Mouse (Mus musculus) liver, embryonic 14.5 days (tissue): ENCODE data around the gene Nmnat2. TPM values are rescaled to one million over a fixed set of nuclear protein-coding genes. Genes with fewer than 3 reads are reported as not detected.

Source experiments
- ATAC-seq: fragments of 200-750 bp; cut with Nextera tagmentation; 2 replicates; pipeline ENCODE4 v1.8.0; 2017; ENCODE audit warnings: moderate number of reproducible peaks, mild to moderate bottlenecking, moderate library complexity; ENCODE audit not compliant: insufficient read depth
- DNase-seq, 3 experiments: peaks; one replicate each; pipeline ENCODE4 v3.0.0-alpha.2; 2012 to 2013; ENCODE audit warnings: low read depth in 3 of 3, low spot score in 3 of 3
- H3K27ac ChIP-seq: fragments of 300-500 bp; sonication (generic); 2 replicates; pipeline ENCODE4 v1.5.1; 2014; ENCODE audit warnings: moderate library complexity, mild to moderate bottlenecking, control low read depth, inconsistent platforms
- H3K27me3 ChIP-seq: fragments of 300-500 bp; sonication (generic); 2 replicates; pipeline ENCODE4 v1.6.1; 2014; ENCODE audit warnings: mild to moderate bottlenecking, low read length, moderate library complexity; ENCODE audit not compliant: control insufficient read depth, insufficient read depth
- H3K36me3 ChIP-seq: fragments of 300-500 bp; sonication (generic); replicated peaks from 2 replicates; pipeline ENCODE4 v1.6.1; 2014; ENCODE audit warnings: low read depth; ENCODE audit not compliant: control insufficient read depth, insufficient read depth
- H3K4me1 ChIP-seq, 2 experiments: fragments of 200-500 bp in 1 of 2; fragments of 300-500 bp in 1 of 2; sonication (generic) in 1 of 2; replicated peaks; 2 replicates each; pipeline ENCODE4 v1.6.1; 2012 to 2014; ENCODE audit warnings: antibody characterized with exemption in 1 of 2, inconsistent platforms in 1 of 2, low read length in 1 of 2; ENCODE audit not compliant: control insufficient read depth in 2 of 2, insufficient read depth in 2 of 2
- H3K4me2 ChIP-seq: fragments of 300-500 bp; sonication (generic); 2 replicates; pipeline ENCODE4 v1.6.1; 2014; ENCODE audit warnings: low read depth, mild to moderate bottlenecking, control low read depth, moderate library complexity
- H3K4me3 ChIP-seq, 2 experiments: fragments of 200-500 bp in 1 of 2; fragments of 300-500 bp in 1 of 2; sonication (generic) in 1 of 2; 2 replicates each; pipeline ENCODE4 v1.5.1; 2012 to 2014; ENCODE audit warnings: low read depth in 2 of 2, low read length in 2 of 2, mild to moderate bottlenecking in 2 of 2, control low read depth in 1 of 2, inconsistent platforms in 1 of 2, moderate library complexity in 1 of 2; ENCODE audit not compliant: insufficient read depth in 1 of 2
- H3K9ac ChIP-seq: fragments of 300-500 bp; sonication (generic); replicated peaks from 2 replicates; pipeline ENCODE4 v1.6.1; 2014; ENCODE audit warnings: mild to moderate bottlenecking, control low read depth, moderate library complexity
- H3K9me3 ChIP-seq: fragments of 300-500 bp; sonication (generic); 2 replicates; pipeline ENCODE4 v1.6.1; 2016; ENCODE audit warnings: low read length, mixed read lengths; ENCODE audit not compliant: control insufficient read depth
- CTCF ChIP-seq: IDR thresholded peaks from 2 replicates; pipeline ENCODE4 v1.5.1; 2016; ENCODE audit warnings: antibody characterized with exemption, low read depth, control low read depth
- EP300 ChIP-seq: IDR thresholded peaks from 2 replicates; pipeline ENCODE4 v1.6.1; 2016; ENCODE audit warnings: antibody characterized with exemption, low read depth
- WGBS: fragments of 180-500 bp; shearing (Covaris S2); extraction: QIAGEN DNeasy Blood & Tissue Kit; methylation state at CpG from one replicate; pipeline ENCODE4 v1.1.7; 2014; ENCODE audit not compliant: insufficient replicate concordance; 5-methylcytosine and 5-hydroxymethylcytosine counted together
- polyA plus RNA-seq, 2 experiments: library from polyadenylated mRNA; depleted of rRNA in 1 of 2; stranded (reverse) in 1 of 2; unstranded in 1 of 2; fragments of >200 nt; fragmentation: Nextera tagmentation in 1 of 2; extraction: Ambion mirVana in 1 of 2; gene quantifications; 2 replicates each; pipeline versions ENCODE4 v1.2.1 to v1.2.3; 2012 to 2014

Gene Nmnat2
- polyA plus RNA-seq, 2 experiments = 0.02 to 0.09 TPM

- Histone ChIP-seq H3K27me3 (no peaks in the 10 kb centered on the region), H3K4me1 (no peaks in the 10 kb centered on the region), H3K27ac (no peak overlapping the region), H3K9me3 (no peaks in the 10 kb centered on the region), H3K4me3 (no peak overlapping the region), H3K4me2 (no peak overlapping the region), H3K9ac (no peak overlapping the region), H3K36me3 (no peaks in the 10 kb centered on the region)
- DNase-seq (no peak), ATAC-seq (no peak)
- TF ChIP-seq CTCF = no peak
- no peak for TF ChIP-seq EP300
- 64% methylated on average over 10 of the region's 10 CpGs for WGBS
Observed at GRCm38 (mm10) chr1:153153619-153154137, 198.9 kb downstream of the Nmnat2 start.

DNA sequence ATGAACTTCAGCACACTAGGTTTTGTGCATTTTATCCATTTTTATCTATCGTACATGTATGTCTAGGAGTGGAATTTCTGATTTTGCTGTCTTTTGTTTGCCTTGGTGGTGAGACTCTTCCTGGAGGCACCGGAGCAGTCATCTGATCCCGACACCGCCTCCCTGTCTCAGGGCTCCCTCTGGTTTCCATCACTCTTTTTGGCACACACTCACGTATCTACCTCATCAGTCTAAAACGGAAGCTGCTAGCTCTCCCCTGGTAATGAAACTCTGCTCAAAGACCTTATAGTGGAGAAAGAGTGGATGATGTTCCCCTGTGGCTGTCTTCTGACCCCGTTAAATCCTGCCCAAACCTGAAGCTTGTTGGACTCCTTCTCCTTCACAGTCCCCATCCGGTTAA, 200.6 kb downstream of the Nmnat2 start:
- Histone ChIP-seq H3K9ac (no peak overlapping the region), H3K27ac (no peak overlapping the region), H3K27me3 (no peaks in the 10 kb centered on the region), H3K36me3 (no peaks in the 10 kb centered on the region), H3K4me3 (no peak overlapping the region), H3K4me2 (no peak overlapping the region), H3K4me1 (no peaks in the 10 kb centered on the region), H3K9me3 (no peaks in the 10 kb centered on the region)
- DNase-seq = no peak
- WGBS = 76% methylated on average over 8 of the region's 8 CpGs
- TF ChIP-seq CTCF (no peak), EP300 (no peak)
- ATAC-seq = no peak

DNA sequence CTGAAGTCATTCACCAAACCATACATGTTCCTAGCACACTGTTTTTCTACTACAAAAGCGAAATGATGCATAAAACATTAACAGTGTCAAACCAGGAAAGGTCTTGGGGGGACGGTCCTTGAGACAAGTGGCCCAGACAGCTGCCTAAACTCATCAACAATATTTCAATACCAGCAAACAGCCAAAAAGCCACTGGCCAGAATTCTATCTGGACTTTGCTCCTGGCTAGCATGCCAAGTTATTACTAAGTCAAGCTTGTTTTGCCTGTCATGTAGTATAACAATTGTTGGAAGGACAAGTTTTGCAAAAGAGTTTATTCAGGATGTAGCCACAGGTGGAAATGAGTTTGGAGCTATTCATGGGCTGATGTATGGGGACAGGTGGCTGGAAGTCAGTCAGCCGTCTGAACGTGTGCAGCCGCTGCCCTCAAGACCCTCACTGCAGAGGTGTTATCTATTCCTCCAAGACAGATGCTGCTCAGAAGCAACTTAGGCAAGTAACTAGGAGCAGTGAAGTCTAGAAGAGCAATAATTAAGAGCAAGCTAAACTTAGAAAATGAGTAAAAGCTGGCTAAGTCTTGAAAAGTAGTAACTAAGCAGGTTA, 202.3 kb downstream of the Nmnat2 start:
- H3K9ac ChIP-seq = no peak overlapping the region
- 47% methylated on average over 5 of the region's 5 CpGs for WGBS

DNA sequence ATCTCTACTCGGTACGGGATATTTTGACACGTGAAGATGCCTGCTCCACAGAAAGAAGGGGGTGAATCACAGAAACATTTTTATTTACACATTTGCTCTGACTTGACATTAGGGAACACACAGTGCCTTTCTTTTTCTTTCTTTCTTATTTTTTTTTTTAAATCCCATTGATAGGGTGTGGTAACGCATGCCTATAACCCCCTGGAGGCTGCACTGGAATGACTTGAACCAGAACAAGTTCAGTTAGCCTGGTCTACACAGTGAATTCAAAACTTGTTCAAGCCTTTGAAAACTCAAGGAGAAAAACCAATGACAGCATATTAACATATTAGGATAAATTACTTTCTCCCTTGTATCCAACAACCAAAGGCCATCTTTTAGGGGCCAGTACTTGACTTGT, 204.3 kb downstream of the Nmnat2 start:
- no peak for DNase-seq
- no peak overlapping the region for H3K9ac ChIP-seq
- no peaks in the 10 kb centered on the region for H3K9me3 ChIP-seq
- no peak for ATAC-seq
- H3K4me2 ChIP-seq = no peak overlapping the region
- no peaks in the 10 kb centered on the region for H3K36me3 ChIP-seq
- H3K27ac ChIP-seq = no peak overlapping the region
- H3K4me3 ChIP-seq = no peak overlapping the region
- TF ChIP-seq CTCF (no peak), EP300 (no peak)
- no peaks in the 10 kb centered on the region for H3K27me3 ChIP-seq
- WGBS = 79% methylated on average over 4 of the region's 4 CpGs
- no peaks in the 10 kb centered on the region for H3K4me1 ChIP-seq

More for the DNA sequence above, 202.3 kb downstream of the Nmnat2 start:
- H3K4me1 ChIP-seq = no peaks in the 10 kb centered on the region
- no peak for DNase-seq
- no peaks in the 10 kb centered on the region for H3K9me3 ChIP-seq
- ATAC-seq = no peak
- no peak for TF ChIP-seq CTCF
- no peak for TF ChIP-seq EP300
- H3K4me2 ChIP-seq = no peak overlapping the region
- no peak overlapping the region for H3K27ac ChIP-seq
- H3K36me3 ChIP-seq = no peaks in the 10 kb centered on the region
- H3K4me3 ChIP-seq = no peak overlapping the region
- H3K27me3 ChIP-seq = no peaks in the 10 kb centered on the region

GRCm38 (mm10) chr1:153163831-153164230, 209.0 kb downstream of the Nmnat2 start:
- DNase-seq (no peak), ATAC-seq (no peak)
- H3K4me2 ChIP-seq = no peak overlapping the region
- no peaks in the 10 kb centered on the region for H3K4me1 ChIP-seq
- WGBS = 61% methylated on average over 3 of the region's 3 CpGs
- no peak overlapping the region for H3K27ac ChIP-seq
- no peaks in the 10 kb centered on the region for H3K36me3 ChIP-seq
- H3K4me3 ChIP-seq = no peak overlapping the region
- H3K27me3 ChIP-seq = no peaks in the 10 kb centered on the region
- TF ChIP-seq CTCF = no peak
- no peak for TF ChIP-seq EP300
- H3K9me3 ChIP-seq = no peaks in the 10 kb centered on the region
- no peak overlapping the region for H3K9ac ChIP-seq
